In the genomic region with DNA sequence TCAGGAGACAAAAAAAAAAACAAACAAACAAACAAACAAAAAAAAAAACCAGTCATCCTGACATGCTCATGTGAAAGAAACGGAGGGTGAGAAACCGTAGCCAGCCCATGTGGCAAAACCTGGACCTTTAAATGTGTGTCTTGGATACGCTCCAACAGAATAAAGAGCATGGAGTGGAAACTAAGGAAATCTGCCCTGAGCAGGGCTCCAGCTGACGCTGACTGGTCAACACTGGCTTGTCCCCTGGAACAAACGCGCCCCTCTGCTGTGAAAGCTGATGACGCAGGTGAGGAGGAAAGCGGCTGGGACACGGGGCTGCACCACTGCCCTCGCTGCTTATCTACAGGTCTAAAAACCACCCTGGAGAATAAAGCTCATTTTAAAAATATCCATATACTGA, we compare ENCODE assay signal across 15 mouse cellular contexts. TPM values are rescaled to one million over a fixed set of nuclear protein-coding genes. Genes with fewer than 3 reads are reported as not detected.
A peak's percentile ranks its signal among the peaks of the same experiment; 100 is the strongest.
DNase-seq lines count a peak whose midpoint lies in the region; ATAC-seq and TF ChIP-seq lines count a peak whose summit lies in the region.
"Had no signal": no experiment of that assay in that cellular context is flagged by ENCODE, and none has a peak within 500 bp of the region (broad histone marks: within the 10 kb centered on the region; RNA-seq: fewer than 3 reads in every experiment).

No protein-coding gene starts in this region.

- H3K9me3 ChIP-seq in heart, embryonic 10.5 days: no peaks in the 10 kb centered on the region
- no peaks in the 10 kb centered on the region for H3K9me3 ChIP-seq in kidney, embryonic 16.5 days (ENCODE audit: low read length)
- no peaks in the 10 kb centered on the region for H3K9me3 ChIP-seq in lung, postnatal 0 days (ENCODE audit: low read length)
- H3K9me3 ChIP-seq in stomach, embryonic 16.5 days (replicated peaks; ENCODE audit: control insufficient read depth, low read length): no peaks in the 10 kb centered on the region
- H3K9me3 ChIP-seq: forebrain, embryonic 13.5 days; midbrain, embryonic 12.5 days had no signal

- no peak overlapping the region for H3K9ac ChIP-seq in heart, adult 2 months (ENCODE audit: low read depth, low read length)
- H3K9ac ChIP-seq in kidney, embryonic 16.5 days (replicated peaks; ENCODE audit: low read length): no peak overlapping the region; the same call in 1 of the 2 replicates
- no peak overlapping the region for H3K9ac ChIP-seq in lung, postnatal 0 days (replicated peaks; ENCODE audit: low read depth)
- no peak overlapping the region for H3K9ac ChIP-seq in stomach, embryonic 16.5 days (ENCODE audit: low read length)
- H3K9ac ChIP-seq: forebrain, embryonic 13.5 days; liver, embryonic 14.5 days; midbrain, embryonic 12.5 days had no signal

- H3K79me2 ChIP-seq in heart, adult 2 months (replicated peaks; ENCODE audit: control insufficient read depth, insufficient read depth, low read length): peaks cover 6% of the 10 kb centered on the region

- ATAC-seq in kidney, embryonic 16.5 days (ENCODE audit: low FRiP score, low TSS enrichment): no peak; the same call in 1 of the 2 replicates
- peak; percentile 72 for ATAC-seq in lung, postnatal 0 days
- 0 out of 2 replicates have a peak, but pooled peaks have one; percentile 49 for ATAC-seq in stomach, embryonic 16.5 days (ENCODE audit: insufficient read depth, low FRiP score)
- ATAC-seq: forebrain, embryonic 13.5 days had no signal

- no peak for DNase-seq in heart, embryonic 10.5 days (ENCODE audit: low spot score)
- no peak for DNase-seq in heart, adult 2 months
- DNase-seq in kidney, adult 2 months: peak; percentile 74
- peak; percentile 68 for DNase-seq in lung, postnatal 0 days (ENCODE audit: low spot score)
- no peak for DNase-seq in lung, postnatal 10 days
- DNase-seq in urinary bladder, postnatal 36 days (ENCODE audit: low spot score in 2 of 2): no peak
- DNase-seq: cerebellum, adult 18-20 months; heart, adult 11 months; right cerebral cortex, postnatal 25 days had no signal

- H3K36me3 ChIP-seq in heart, embryonic 10.5 days: no peaks in the 10 kb centered on the region
- no peaks in the 10 kb centered on the region for H3K36me3 ChIP-seq in heart, adult 2 months (ENCODE audit: control insufficient read depth, insufficient read depth, low read length)
- H3K36me3 ChIP-seq in kidney, adult 2 months (ENCODE audit: control insufficient read depth, insufficient read depth, low read length): no peaks in the 10 kb centered on the region
- H3K36me3 ChIP-seq in kidney, embryonic 16.5 days (ENCODE audit: insufficient read depth, low read length): no peaks in the 10 kb centered on the region
- H3K36me3 ChIP-seq in lung, postnatal 0 days (ENCODE audit: insufficient read depth, low read length): no peaks in the 10 kb centered on the region
- no peaks in the 10 kb centered on the region for H3K36me3 ChIP-seq in stomach, embryonic 16.5 days (ENCODE audit: control insufficient read depth, insufficient read depth, low read length)
- H3K36me3 ChIP-seq: midbrain, embryonic 12.5 days had no signal

- no peak overlapping the region for H3K4me3 ChIP-seq in heart, embryonic 10.5 days
- H3K4me3 ChIP-seq in heart, adult 2 months: no peak overlapping the region
- H3K4me3 ChIP-seq in kidney, adult 2 months (ENCODE audit: insufficient read depth, low read depth, low read length): no peak overlapping the region
- H3K4me3 ChIP-seq in kidney, embryonic 16.5 days (ENCODE audit: low read length): no peak overlapping the region
- no peak overlapping the region for H3K4me3 ChIP-seq in lung, postnatal 0 days (ENCODE audit: low read depth, low read length)
- H3K4me3 ChIP-seq in stomach, embryonic 16.5 days (replicated peaks; ENCODE audit: low read length): no peak overlapping the region
- H3K4me3 ChIP-seq: forebrain, embryonic 13.5 days; layer of hippocampus, adult 2 months; midbrain, embryonic 12.5 days had no signal

- WGBS in heart, embryonic 10.5 days: 34% methylated on average over 10 of the region's 10 CpGs
- 39% methylated on average over 10 of the region's 10 CpGs for WGBS in heart, adult 2 months
- WGBS in kidney, adult 2 months: 33% methylated on average over 10 of the region's 10 CpGs
- WGBS in kidney, embryonic 16.5 days: 60% methylated on average over 10 of the region's 10 CpGs
- 58% methylated on average over 10 of the region's 10 CpGs for WGBS in lung, postnatal 0 days
- 52% methylated on average over 10 of the region's 10 CpGs for WGBS in stomach, embryonic 16.5 days

- no peak for TF ChIP-seq POLR2A in heart, adult 2 months (IDR thresholded peaks at IDR 0.05; ENCODE audit: insufficient read depth, low read depth, low read length)
- no peak for TF ChIP-seq POLR2A in kidney, adult 2 months (IDR thresholded peaks at IDR 0.05; ENCODE audit: low read depth, low read length)

- H3K27ac ChIP-seq in heart, embryonic 10.5 days: peak overlapping the region; percentile 89
- H3K27ac ChIP-seq in heart, adult 2 months: no peak overlapping the region
- peak overlapping the region; percentile 26; the same call in 1 of the 2 replicates for H3K27ac ChIP-seq in kidney, adult 2 months (ENCODE audit: insufficient read depth, low read depth, low read length)
- H3K27ac ChIP-seq in kidney, embryonic 16.5 days (ENCODE audit: low read length): no peak overlapping the region
- H3K27ac ChIP-seq in lung, postnatal 0 days (ENCODE audit: low read length): no peak overlapping the region
- H3K27ac ChIP-seq in stomach, embryonic 16.5 days (ENCODE audit: low read length): no peak overlapping the region
- H3K27ac ChIP-seq: layer of hippocampus, adult 2 months; liver, embryonic 14.5 days had no signal

- TF ChIP-seq CTCF in heart, adult 2 months (IDR thresholded peaks at IDR 0.05): no peak
- TF ChIP-seq CTCF in kidney, adult 2 months (conservative IDR thresholded peaks at IDR 0.05; ENCODE audit: insufficient read depth, insufficient read length, low read depth, low read length): peak; percentile 32
- TF ChIP-seq CTCF in lung, postnatal 0 days (IDR thresholded peaks at IDR 0.05): no peak

- no peak for TF ChIP-seq EP300 in heart, adult 2 months (IDR thresholded peaks at IDR 0.05; ENCODE audit: insufficient read depth, low read depth, low read length)
- TF ChIP-seq EP300 in lung, postnatal 0 days (IDR thresholded peaks at IDR 0.05): no peak

- no peak overlapping the region for H3K4me2 ChIP-seq in kidney, embryonic 16.5 days (replicated peaks; ENCODE audit: low read depth, low read length)
- no peak overlapping the region for H3K4me2 ChIP-seq in lung, postnatal 0 days (replicated peaks; ENCODE audit: low read depth, low read length)
- H3K4me2 ChIP-seq in stomach, embryonic 16.5 days (ENCODE audit: low read depth, low read length): no peak overlapping the region

- H3K27me3 ChIP-seq in heart, embryonic 10.5 days (ENCODE audit: insufficient read depth, poor library complexity, severe bottlenecking): no peaks in the 10 kb centered on the region
- no peaks in the 10 kb centered on the region for H3K27me3 ChIP-seq in heart, adult 2 months (ENCODE audit: control insufficient read depth, insufficient read depth, low read length)
- H3K27me3 ChIP-seq in kidney, adult 2 months (replicated peaks; ENCODE audit: control insufficient read depth, insufficient read depth, low read length): no peaks in the 10 kb centered on the region
- no peaks in the 10 kb centered on the region for H3K27me3 ChIP-seq in kidney, embryonic 16.5 days (ENCODE audit: insufficient read depth, low read length)
- H3K27me3 ChIP-seq in lung, postnatal 0 days (replicated peaks; ENCODE audit: insufficient read depth, low read length): no peaks in the 10 kb centered on the region
- H3K27me3 ChIP-seq in stomach, embryonic 16.5 days (ENCODE audit: control insufficient read depth, insufficient read depth, low read length): no peaks in the 10 kb centered on the region
- H3K27me3 ChIP-seq: forebrain, embryonic 13.5 days; midbrain, embryonic 12.5 days had no signal

- intact Hi-C loops in heart, adult 2 months (cut with DNase I): no loop called here

- H3K4me1 ChIP-seq in heart, embryonic 10.5 days: peaks cover 96% of the 10 kb centered on the region
- peaks cover 22% of the 10 kb centered on the region for H3K4me1 ChIP-seq in heart, adult 2 months (ENCODE audit: control insufficient read depth, insufficient read depth, low read length)
- H3K4me1 ChIP-seq in kidney, adult 2 months (ENCODE audit: control insufficient read depth, insufficient read depth, low read length): peaks cover 42% of the 10 kb centered on the region
- H3K4me1 ChIP-seq in kidney, embryonic 16.5 days (ENCODE audit: insufficient read depth, low read length): peaks cover 40% of the 10 kb centered on the region
- no peaks in the 10 kb centered on the region for H3K4me1 ChIP-seq in lung, postnatal 0 days (ENCODE audit: insufficient read depth, low read depth, low read length)
- peaks cover 34% of the 10 kb centered on the region for H3K4me1 ChIP-seq in stomach, embryonic 16.5 days (ENCODE audit: control insufficient read depth, insufficient read depth, low read length)

RNA-seq across cellular contexts. Expression of gene Ccdc85c, which starts 18.5 kb away (rescaled TPM):
- 5.7 and 6.7 TPM in 2 replicates for polyA plus RNA-seq in heart, embryonic 10.5 days (2016; fragmentation: Nextera tagmentation; extraction: Ambion mirVana)
- total RNA-seq in heart, adult 2 months (2021): 10 to 100 TPM; 39.2 to 43.9 TPM
- polyA plus RNA-seq in heart, adult 2 months (2012; rRNA removed): 27.1 and 29.3 TPM in 2 replicates
- 15.7 and 19.4 TPM in 2 replicates for polyA plus RNA-seq in kidney, adult 2 months (2012; rRNA removed)
- polyA plus RNA-seq in kidney, embryonic 16.5 days (2015; fragmentation: Nextera tagmentation; extraction: Ambion mirVana): 5.3 and 6.8 TPM in 2 replicates
- 4.1 and 4.5 TPM in 2 replicates for polyA plus RNA-seq in lung, postnatal 0 days (2015; fragmentation: Nextera tagmentation; extraction: Ambion mirVana)
- 6.5 and 6.9 TPM in 2 replicates for polyA plus RNA-seq in stomach, embryonic 16.5 days (2015; fragmentation: Nextera tagmentation; extraction: Ambion mirVana)

RNA-seq across cellular contexts. Expression of gene Hhipl1, which starts 49.3 kb away (rescaled TPM):
- polyA plus RNA-seq in heart, embryonic 10.5 days (2016; fragmentation: Nextera tagmentation; extraction: Ambion mirVana): 0.28 and 0.64 TPM in 2 replicates
- 1 to 10 TPM; 1.2 to 1.5 TPM for total RNA-seq in heart, adult 2 months (2021)
- 1.6 and 1.8 TPM in 2 replicates for polyA plus RNA-seq in heart, adult 2 months (2012; rRNA removed)
- polyA plus RNA-seq in kidney, adult 2 months (2012; rRNA removed): 0.31 and 0.42 TPM in 2 replicates
- polyA plus RNA-seq in kidney, embryonic 16.5 days (2015; fragmentation: Nextera tagmentation; extraction: Ambion mirVana): 0.80 and 0.81 TPM in 2 replicates
- 0.35 and 0.57 TPM in 2 replicates for polyA plus RNA-seq in lung, postnatal 0 days (2015; fragmentation: Nextera tagmentation; extraction: Ambion mirVana)
- 0.44 and 0.65 TPM in 2 replicates for polyA plus RNA-seq in stomach, embryonic 16.5 days (2015; fragmentation: Nextera tagmentation; extraction: Ambion mirVana)

Comparison
In these comparisons a context has a peak if more than half of its experiments do, and no peak if none do; other contexts are left out.
1. DNase-seq: peak in kidney, adult 2 months (single experiment) and lung, postnatal 0 days (single experiment); none in heart, embryonic 10.5 days (single experiment), heart, adult 2 months (0 of 2), lung, postnatal 10 days (single experiment) and urinary bladder, postnatal 36 days (0 of 2).
2. H3K27ac ChIP-seq: peak in heart, embryonic 10.5 days (single experiment) and kidney, adult 2 months (single experiment); none in heart, adult 2 months (single experiment), kidney, embryonic 16.5 days (single experiment), lung, postnatal 0 days (single experiment) and stomach, embryonic 16.5 days (single experiment).